Mouse (Mus musculus): ENCODE data around the gene Mocs3.
A peak's percentile ranks its signal among the peaks of the same experiment; 100 is the strongest.

The Mocs3 gene

GRCm38 (mm10) chr2:168230026-168230728 is at the start of gene Mocs3, which contains the start of the genes Gm20716 and Dpm1:
Mocs3 (plus strand) TSS chr2:168230622.
Gm20716 (minus strand) TSS chr2:168230364.
Dpm1 (minus strand) TSS chr2:168230591.
- peak; percentile 82 to 85 for DNase-seq (ENCODE audit: low read depth in 2 of 2, low spot score in 2 of 2)

- no peak for DNase-seq (ENCODE audit: low read depth in 2 of 2, low spot score in 2 of 2)
Measured at GRCm38 (mm10) chr2:168191856-168192255, 38.6 kb upstream of the Mocs3 start.

GRCm38 (mm10) chr2:168193685-168194084 is 36.7 kb upstream of the Mocs3 start:
- DNase-seq (ENCODE audit: low read depth in 2 of 2, low spot score in 2 of 2), result no peak

GRCm38 (mm10) chr2:168195721-168196120 is 34.7 kb upstream of the Mocs3 start:
- no peak for DNase-seq (ENCODE audit: low read depth in 2 of 2, low spot score in 2 of 2)

DNA sequence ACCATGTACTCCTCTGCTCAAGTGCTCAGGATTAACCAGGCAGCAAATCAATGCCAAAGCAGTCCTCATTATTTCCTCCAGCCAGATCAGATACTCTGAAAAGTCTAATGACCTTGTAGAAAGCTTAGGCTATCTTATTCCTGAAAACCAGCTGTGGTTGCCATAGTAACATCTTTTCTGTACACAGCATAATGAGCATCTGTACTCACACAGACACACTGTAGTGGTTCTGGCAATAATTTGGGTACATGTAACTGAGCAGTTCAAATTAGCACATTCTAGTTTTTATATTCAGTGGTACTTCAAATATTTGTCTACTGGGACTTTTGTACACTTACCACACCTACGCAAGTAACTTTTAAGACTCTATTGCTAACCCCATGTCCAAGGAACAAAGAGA is 32.0 kb upstream of the Mocs3 start:
- no peak for DNase-seq (ENCODE audit: low read depth in 2 of 2, low spot score in 2 of 2)

GRCm38 (mm10) chr2:168199476-168199875 is 30.9 kb upstream of the Mocs3 start:
- DNase-seq (ENCODE audit: low read depth in 2 of 2, low spot score in 2 of 2), result no peak

DNA sequence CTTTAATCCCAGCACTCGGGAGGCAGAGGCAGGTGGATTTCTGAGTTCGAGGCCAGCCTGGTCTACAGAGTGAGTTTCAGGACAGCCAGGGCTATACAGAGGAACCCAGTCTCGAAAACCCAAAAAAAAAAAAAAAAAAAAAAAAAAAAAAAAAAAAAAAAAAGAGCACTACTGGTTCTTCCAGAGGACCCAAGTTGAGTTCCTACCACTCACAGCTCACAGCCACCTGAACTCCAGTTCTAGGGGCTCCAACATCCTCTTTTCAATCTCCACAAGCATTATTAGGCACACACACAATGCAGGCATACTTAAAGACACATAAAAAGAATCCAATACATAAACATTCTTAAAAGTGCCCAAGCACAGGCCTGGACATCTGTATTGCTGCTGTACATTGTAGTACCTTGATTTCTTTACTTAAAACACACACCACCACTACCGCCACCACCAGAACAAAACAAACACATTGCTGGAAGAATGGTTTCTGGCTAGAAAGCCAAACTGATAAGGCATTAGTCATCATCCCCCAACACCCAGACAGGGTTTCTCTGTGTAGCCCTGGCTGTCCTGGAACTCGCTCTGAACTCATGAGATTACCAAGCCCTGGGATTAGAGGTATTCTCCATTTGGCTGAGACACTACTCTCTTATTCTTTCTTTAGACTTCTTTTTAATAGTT is 30.3 kb upstream of the Mocs3 start:
- DNase-seq (ENCODE audit: low read depth in 2 of 2, low spot score in 2 of 2), result no peak

GRCm38 (mm10) chr2:168204476-168204999 is 25.9 kb upstream of the Mocs3 start:
- no peak for DNase-seq (ENCODE audit: low read depth in 2 of 2, low spot score in 2 of 2)

DNA sequence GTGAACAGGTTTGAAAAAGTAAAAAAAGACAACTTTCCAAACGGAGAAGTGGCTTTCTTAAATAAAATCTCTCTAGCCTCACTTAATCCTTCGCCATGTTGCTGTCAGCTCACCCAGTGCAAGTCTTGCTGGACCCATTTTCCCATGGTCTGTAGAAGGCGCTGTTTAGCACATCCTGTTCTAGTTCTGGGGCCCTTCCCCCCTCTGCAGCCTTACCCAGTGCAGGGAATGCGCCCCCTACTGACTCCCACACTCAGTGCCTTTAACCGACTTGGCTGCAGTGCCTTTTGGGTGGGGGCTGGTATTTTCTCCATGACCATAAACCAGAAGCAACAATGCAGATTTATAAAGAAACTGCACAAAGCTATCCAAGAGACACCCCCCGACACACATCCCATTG is 25.2 kb upstream of the Mocs3 start:
- DNase-seq (ENCODE audit: low read depth in 2 of 2, low spot score in 2 of 2), result peak; percentile 89 to 95

GRCm38 (mm10) chr2:168205681-168206631 is 24.5 kb upstream of the Mocs3 start:
- DNase-seq (ENCODE audit: low read depth in 2 of 2, low spot score in 2 of 2), result peak in 1 of 2 experiments; percentile 10

DNA sequence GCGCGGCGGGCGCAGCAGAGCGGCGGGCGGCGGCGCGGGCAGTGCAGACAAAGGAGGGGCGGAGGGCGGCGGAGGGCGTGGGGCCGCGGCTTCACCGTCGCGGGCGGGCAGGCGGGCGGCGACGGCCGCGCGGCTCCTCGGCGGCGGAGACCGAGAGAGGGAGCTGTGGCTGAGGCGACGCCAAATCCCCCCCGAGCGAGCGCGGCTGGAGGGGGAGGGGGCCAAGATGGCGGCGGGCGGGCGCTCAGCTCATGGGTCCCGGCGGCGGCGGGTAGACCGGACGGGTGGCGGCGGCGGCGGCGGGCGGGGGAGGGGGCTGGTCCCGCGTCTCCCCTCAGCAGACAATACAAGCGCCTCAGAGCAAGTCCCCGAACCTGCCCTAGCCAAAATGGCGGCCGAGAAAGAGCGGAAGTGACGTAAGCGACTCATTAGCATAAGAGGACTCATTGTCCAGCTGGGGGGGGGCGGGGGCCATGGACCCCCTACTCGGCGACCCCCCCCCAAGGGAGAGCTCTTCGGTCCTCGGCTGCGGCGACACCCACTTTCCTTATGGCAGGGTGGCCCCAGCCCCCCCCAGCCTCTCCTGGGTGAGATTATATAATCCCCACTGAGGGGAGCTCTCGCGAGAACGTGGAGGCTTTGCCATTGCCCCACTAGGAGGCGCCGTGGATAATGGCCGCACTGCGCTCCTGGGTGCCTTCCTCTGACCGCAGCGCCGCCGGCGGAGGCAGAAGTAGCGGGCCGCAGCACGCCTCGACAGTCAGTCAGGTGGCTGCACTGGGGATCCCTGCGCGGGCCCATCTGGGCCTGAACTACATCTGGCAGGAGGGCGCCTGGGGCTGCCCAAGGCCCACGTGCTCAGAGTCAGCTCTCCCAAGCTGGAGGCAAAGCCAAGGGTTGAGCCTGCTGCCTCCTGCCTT is 23.4 kb upstream of the Mocs3 start, which contains the start of gene Adnp:
TSS of gene Adnp (minus strand) at position 388 of the 920 bp plus-strand sequence.
- peak; percentile 96 to 97 for DNase-seq (ENCODE audit: low read depth in 2 of 2, low spot score in 2 of 2)

DNA sequence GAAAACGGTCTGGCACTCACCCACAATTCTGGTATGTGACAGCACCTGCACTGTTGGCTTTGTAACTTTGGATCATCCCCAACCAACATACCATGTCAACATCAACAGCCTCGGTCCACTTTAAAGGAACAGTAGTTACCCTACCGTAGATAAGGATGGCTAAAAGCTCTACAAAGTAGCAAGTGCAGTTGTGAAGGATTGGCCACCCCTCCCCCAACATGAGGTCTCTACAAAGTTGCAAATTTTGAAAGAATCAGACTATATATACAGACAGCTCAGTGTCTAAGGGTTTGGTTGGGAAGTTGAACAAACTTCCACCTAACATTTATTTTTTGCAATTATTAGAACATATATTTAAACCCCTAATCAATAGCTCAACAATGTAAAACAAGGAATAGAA is 22.5 kb upstream of the Mocs3 start:
- no peak for DNase-seq (ENCODE audit: low read depth in 2 of 2, low spot score in 2 of 2)

DNA sequence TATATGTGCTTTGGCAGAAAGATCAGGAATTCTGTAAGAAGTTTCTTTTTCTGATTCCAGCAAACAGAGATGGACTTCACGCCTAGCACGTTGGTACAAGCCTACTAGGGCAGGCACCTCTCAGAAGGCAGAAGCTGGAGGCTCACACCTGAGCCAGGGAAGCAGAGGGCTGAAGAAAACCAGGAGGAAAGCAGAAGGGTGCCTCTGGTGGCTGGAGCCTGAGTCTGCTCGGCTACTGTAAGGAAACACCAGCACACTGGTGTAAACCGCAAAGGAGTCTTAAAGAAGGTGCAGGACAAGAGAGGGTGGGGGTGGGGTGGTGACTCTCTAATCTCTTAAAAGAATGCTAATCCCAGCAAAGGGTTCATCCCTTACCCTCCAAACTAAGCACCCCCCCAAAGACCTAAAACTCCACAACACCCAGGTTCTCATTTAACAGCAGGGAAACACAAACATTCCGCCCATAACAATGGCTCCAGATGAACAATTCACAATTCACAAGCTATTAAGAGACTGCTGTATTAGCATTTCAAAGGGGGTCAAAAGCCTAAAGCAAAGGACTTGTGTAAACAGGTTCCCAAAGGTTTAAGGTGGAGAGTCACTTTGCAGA is 16.5 kb upstream of the Mocs3 start:
- no peak for DNase-seq (ENCODE audit: low read depth in 2 of 2, low spot score in 2 of 2)

GRCm38 (mm10) chr2:168223326-168223725 is 7.1 kb upstream of the Mocs3 start:
- no peak for DNase-seq (ENCODE audit: low read depth in 2 of 2, low spot score in 2 of 2)

DNA sequence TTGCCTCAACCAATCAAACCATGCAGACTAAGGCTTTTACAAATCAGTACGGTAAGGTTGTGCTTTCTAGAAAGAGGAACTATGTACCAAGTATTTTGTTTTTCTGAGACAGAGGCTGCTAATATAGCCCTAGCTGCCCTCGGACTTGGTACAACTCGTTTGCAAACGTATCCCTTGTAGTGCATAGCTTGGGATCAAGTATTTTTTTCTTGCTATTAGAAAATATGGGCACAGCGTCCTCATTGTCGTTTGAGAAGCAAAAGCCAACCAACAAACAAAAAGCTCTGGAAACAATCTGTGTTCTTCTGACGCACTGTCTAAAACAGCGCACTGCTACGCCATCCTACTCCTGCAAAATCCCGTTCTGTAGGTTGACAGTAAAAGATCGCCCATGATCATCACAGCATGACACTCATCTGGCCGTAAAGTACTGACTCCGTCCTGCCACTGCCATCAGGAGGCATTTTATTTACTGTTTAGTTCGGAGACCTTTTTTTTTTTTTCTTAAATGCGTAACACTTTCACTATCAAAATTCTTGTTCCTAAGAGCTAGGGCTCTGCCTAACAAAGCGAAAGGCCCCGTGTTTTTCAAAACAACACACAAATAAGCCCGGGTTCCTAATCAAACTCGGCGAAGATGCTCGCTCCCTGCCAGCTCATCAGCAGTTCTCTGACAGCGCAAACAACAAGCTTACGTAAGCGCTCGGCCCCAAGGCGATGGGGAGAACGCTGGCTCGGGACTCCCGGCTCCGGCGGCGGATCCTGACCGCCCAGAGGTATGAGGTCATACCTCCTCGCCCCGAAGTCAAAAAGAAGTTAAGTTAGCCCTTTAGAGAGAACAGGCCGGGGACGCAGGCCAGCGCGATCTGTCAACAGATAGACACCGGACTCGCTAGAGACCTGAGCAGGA is 1.1 kb upstream of the Mocs3 start:
- DNase-seq (ENCODE audit: low read depth in 2 of 2, low spot score in 2 of 2), result peak in 1 of 2 experiments; percentile 44

DNA sequence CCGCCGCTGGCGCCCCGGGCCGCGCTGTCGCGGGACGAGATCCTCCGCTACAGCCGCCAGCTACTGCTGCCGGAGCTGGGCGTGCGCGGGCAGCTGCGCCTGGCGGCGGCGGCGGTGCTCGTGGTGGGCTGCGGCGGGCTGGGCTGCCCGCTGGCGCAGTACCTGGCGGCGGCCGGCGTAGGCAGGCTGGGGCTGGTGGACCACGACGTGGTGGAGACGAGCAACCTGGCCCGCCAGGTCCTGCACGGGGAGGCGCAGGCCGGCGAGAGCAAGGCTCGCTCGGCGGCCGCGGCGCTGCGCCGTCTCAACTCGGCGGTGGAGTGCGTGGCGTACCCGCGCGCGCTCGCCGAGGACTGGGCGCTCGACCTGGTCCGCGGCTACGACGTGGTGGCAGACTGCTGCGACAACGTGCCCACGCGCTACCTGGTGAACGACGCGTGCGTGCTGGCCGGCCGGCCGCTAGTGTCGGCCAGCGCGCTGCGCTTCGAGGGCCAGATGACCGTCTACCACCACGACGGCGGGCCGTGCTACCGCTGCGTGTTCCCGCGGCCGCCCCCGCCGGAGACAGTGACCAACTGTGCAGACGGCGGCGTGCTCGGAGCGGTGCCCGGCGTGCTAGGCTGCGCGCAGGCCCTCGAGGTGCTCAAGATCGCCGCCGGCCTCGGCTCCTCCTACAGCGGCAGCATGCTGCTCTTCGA is 500 bp downstream of the Mocs3 start:
- DNase-seq (ENCODE audit: low read depth in 2 of 2, low spot score in 2 of 2), result peak in 1 of 2 experiments; percentile 8

DNA sequence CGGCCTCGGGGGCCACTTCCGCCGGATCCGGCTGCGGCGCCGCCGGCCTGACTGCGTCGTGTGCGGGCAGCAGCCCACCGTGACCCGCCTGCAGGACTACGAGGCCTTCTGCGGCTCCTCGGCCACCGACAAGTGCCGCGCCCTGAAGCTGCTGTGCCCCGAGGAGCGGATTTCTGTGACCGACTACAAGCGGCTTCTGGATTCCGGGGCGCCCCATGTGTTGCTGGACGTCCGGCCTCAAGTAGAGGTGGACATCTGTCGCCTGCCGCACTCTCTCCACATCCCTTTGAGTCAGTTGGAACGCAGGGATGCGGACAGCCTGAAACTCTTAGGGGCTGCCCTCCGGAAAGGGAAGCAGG is 1.0 kb downstream of the Mocs3 start:
- DNase-seq (ENCODE audit: low read depth in 2 of 2, low spot score in 2 of 2), result peak in 1 of 2 experiments; percentile 10

DNA sequence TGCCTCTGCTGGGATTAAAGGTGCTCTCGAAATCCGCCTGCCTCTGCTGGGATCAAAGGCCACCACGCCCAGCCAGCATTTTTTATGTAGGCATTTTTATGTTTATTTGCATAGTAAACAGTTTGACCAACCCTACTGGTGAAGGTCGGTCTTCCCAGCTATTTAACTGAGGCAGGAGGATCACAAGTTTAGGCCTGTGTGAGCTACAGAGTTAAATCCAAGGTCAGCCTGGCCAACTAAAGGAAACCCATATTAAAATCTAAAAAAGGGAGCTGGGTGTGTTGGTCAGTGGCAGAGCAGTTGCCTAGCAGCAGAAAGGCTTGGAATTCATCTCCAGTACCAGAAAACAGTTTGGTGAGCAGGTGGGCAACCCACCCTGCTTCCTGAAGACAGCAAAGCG is 2.9 kb downstream of the Mocs3 start:
- DNase-seq (ENCODE audit: low read depth in 2 of 2, low spot score in 2 of 2), result no peak

Data from CD8-positive naive resting alpha-beta T cell, adult 2 months (primary cell).